Mouse (Mus musculus) megakaryocyte, embryonic 14.5 days (primary cell): Measurements from ENCODE around the gene Creb5. TPM values are rescaled to one million over a fixed set of nuclear protein-coding genes. Genes with fewer than 3 reads are reported as not detected.

Experiments
- H3K27me3 ChIP-seq: replicated peaks from 2 replicates; pipeline ENCODE3; 2012; ENCODE audit warnings: inconsistent platforms
- H3K36me3 ChIP-seq: replicated peaks from 2 replicates; pipeline ENCODE3; 2012; ENCODE audit warnings: low read length, inconsistent platforms, mixed read lengths
- H3K4me1 ChIP-seq: 2 replicates; pipeline ENCODE4 v1.6.1; 2012; ENCODE audit warnings: inconsistent platforms
- H3K4me3 ChIP-seq: replicated peaks from 2 replicates; pipeline ENCODE3; 2012; ENCODE audit warnings: moderate library complexity, mild to moderate bottlenecking, inconsistent platforms
- H3K9me3 ChIP-seq: 2 replicates; pipeline ENCODE4 v1.6.1; 2012; ENCODE audit warnings: inconsistent platforms
- FLI1 ChIP-seq: IDR thresholded peaks from 2 replicates; pipeline ENCODE4 v1.6.1; 2012; ENCODE audit warnings: low read length, inconsistent platforms, mixed read lengths
- GATA1 ChIP-seq: IDR thresholded peaks from 3 replicates; pipeline ENCODE4 v1.6.1; 2012; ENCODE audit warnings: mixed read lengths, low read length, inconsistent platforms, borderline replicate concordance
- polyA plus RNA-seq: library from polyadenylated mRNA; stranded (reverse); fragments of >175 nt; gene quantifications from 2 replicates; pipeline ENCODE4 v1.2.3, GENCODE M21; 2012; ENCODE audit warnings: low replicate concordance; ENCODE audit not compliant: insufficient read depth

Gene Creb5
- polyA plus RNA-seq, 1 experiment = 0.37 TPM

- H3K9me3 ChIP-seq = peaks cover 12% of the 10 kb centered on the region; the same call in 1 of the 2 replicates
- no peak overlapping the region for H3K4me3 ChIP-seq
- TF ChIP-seq FLI1 = no peak
- no peak for TF ChIP-seq GATA1
- no peaks in the 10 kb centered on the region for H3K36me3 ChIP-seq
- no peaks in the 10 kb centered on the region for H3K27me3 ChIP-seq
- H3K4me1 ChIP-seq = peaks cover 48% of the 10 kb centered on the region
Observed at GRCm38 (mm10) chr6:53499621-53500295, 212.7 kb downstream of the Creb5 start.

DNA sequence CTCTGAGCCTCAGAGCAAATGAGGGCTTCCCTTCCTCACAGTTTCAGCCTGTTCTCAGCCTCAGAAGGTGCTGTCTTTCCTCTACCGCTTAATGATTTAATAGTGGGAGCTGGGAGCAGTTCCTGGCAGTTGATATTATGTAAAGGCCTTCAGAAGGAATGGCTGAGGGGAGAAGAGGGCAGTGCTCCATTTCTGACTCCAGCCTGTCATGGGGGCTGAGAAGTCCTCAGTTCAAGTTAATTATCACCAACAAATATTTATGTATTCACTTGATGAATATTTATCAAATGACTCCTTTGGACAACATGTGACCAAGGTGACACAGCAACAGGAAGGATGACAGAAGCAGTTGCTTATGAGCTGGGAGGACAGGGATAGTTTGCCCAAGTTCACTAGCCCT, 214.2 kb downstream of the Creb5 start:
- H3K36me3 ChIP-seq = no peaks in the 10 kb centered on the region
- H3K9me3 ChIP-seq = peaks cover 12% of the 10 kb centered on the region; the same call in 1 of the 2 replicates
- H3K4me3 ChIP-seq = no peak overlapping the region
- peaks cover 34% of the 10 kb centered on the region for H3K4me1 ChIP-seq
- TF ChIP-seq FLI1 (no peak), GATA1 (no peak)
- H3K27me3 ChIP-seq = no peaks in the 10 kb centered on the region

- Histone ChIP-seq H3K27me3 (peaks cover 5% of the 10 kb centered on the region), H3K4me1 (peaks cover 27% of the 10 kb centered on the region)
- TF ChIP-seq GATA1 = no peak
- TF ChIP-seq FLI1 = no peak
Observed at GRCm38 (mm10) chr6:53506947-53507564, 220.0 kb downstream of the Creb5 start.

DNA sequence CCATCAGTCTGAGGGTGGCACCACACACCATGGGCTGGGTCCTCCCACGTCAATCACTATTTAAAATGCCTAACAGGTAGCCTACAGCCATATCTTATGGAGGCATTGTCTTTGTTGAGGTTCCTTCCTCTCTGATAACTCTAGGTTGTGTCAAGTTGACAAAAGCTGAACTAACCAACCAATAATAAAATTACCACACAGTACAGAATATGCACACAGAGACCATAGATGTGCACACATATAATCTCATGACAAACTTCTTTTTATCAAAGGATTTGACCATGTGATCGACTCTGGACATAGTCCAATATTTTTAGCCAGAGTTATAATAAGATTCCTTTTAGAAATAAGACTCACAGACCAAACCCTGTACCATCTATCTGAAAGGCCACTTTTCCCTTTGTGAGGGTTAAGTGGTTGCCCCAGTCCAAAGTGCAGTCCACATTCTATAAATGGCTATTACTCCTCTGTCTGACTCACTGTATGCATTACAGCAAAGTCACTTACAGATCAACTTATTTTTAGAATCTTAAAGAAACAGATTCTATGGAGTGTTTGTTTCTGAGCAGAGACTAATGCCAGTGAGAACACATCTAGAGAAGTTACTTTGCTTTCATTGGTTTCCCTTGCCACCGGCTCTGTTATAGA, 221.9 kb downstream of the Creb5 start:
- Histone ChIP-seq H3K9me3 (no peaks in the 10 kb centered on the region), H3K4me3 (no peak overlapping the region), H3K27me3 (peaks cover 11% of the 10 kb centered on the region), H3K4me1 (peaks cover 21% of the 10 kb centered on the region), H3K36me3 (no peaks in the 10 kb centered on the region)
- TF ChIP-seq GATA1 = no peak
- no peak for TF ChIP-seq FLI1

More at GRCm38 (mm10) chr6:53506947-53507564, 220.0 kb downstream of the Creb5 start:
- Histone ChIP-seq H3K36me3 (no peaks in the 10 kb centered on the region), H3K4me3 (no peak overlapping the region), H3K9me3 (no peaks in the 10 kb centered on the region)

DNA sequence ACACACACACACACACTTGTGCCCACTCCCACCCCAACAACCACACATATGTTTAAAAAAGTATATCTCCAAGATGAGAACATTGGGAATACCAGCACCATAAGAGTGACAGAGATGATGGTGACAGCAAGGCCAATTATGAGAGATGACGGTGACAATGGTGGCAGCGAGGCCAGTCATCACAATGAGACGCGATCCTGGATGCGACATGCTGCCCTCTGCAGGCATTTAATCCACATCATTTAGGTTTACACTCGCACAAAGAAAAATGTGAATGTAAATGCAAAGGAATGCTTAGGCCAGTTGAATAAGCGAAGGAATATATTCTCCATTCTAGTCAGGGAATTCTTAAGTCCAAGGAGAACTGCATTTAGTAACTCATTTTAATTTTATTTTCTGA, 222.9 kb downstream of the Creb5 start:
- Histone ChIP-seq H3K4me1 (peaks cover 21% of the 10 kb centered on the region), H3K4me3 (no peak overlapping the region), H3K27me3 (peaks cover 11% of the 10 kb centered on the region), H3K9me3 (no peaks in the 10 kb centered on the region), H3K36me3 (no peaks in the 10 kb centered on the region)
- no peak for TF ChIP-seq GATA1
- no peak for TF ChIP-seq FLI1

DNA sequence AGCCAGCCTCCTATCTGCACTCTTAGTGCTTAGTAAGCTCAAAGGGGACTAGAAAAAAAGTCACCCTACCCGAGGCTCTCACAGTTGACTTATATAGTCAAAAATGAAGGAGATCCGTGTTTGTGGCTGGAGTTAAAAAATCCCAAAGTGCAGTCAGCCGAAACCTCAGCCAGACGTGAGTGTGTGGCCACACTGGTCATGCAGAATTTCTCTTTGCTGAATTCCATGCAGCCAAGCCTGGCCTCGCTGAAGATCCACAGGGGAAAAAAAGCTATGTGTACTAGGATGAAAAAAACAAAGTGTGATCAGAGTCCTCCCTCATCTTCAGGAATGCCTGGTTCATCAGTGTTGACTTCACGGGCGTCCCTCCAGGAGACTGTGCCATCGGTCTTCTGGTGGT, 225.2 kb downstream of the Creb5 start:
- no peak for TF ChIP-seq FLI1
- TF ChIP-seq GATA1 = no peak
- H3K36me3 ChIP-seq = no peaks in the 10 kb centered on the region
- no peak overlapping the region for H3K4me3 ChIP-seq
- H3K27me3 ChIP-seq = peaks cover 20% of the 10 kb centered on the region
- H3K9me3 ChIP-seq = no peaks in the 10 kb centered on the region
- H3K4me1 ChIP-seq = peaks cover 21% of the 10 kb centered on the region

DNA sequence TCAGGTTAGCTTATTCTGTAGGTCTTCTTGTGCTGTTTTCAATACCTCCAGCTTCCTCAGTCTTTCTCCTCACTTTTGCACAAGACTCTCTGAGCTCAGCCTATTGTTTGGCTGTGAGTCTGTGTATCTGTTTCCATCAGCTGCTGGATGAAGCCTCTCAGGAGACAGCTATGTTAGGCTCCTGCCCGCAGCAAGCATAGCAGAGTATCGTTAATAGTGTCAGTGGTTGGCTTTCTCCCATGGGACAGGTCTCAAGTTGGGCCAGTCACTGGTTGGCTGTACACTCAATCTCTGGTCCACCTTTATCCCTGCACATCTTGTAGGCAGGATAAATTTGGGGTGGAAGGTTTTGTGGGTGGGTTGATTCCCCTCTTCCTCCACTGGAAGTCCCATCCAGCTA, 226.3 kb downstream of the Creb5 start:
- TF ChIP-seq GATA1 = no peak
- no peak for TF ChIP-seq FLI1

DNA sequence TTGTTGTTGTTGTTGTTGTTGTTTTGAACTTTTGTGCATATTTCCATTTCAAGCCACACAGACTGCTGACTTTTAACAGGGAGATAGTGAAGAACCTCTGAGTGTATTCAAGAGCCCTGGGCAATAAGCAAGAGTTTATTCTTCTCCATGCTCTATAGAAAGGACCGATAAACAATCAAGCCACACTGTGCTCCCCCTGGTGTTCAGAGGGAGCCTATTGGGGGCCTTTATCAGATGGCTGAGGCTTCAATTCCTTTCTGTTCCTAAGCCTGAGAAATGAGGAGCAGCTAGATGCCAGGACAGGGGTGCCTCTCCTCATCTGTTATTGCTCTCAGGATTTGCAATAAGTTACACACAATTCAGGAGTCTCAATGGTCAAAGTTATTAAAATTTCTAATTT, 227.8 kb downstream of the Creb5 start:
- Histone ChIP-seq H3K4me1 (peaks cover 8% of the 10 kb centered on the region), H3K27me3 (peaks cover 25% of the 10 kb centered on the region), H3K9me3 (no peaks in the 10 kb centered on the region), H3K4me3 (no peak overlapping the region), H3K36me3 (no peaks in the 10 kb centered on the region)
- TF ChIP-seq FLI1 (no peak), GATA1 (no peak)

More for the DNA sequence above, 226.3 kb downstream of the Creb5 start:
- Histone ChIP-seq H3K4me1 (peaks cover 21% of the 10 kb centered on the region), H3K27me3 (peaks cover 25% of the 10 kb centered on the region), H3K9me3 (no peaks in the 10 kb centered on the region), H3K4me3 (no peak overlapping the region), H3K36me3 (no peaks in the 10 kb centered on the region)

GRCm38 (mm10) chr6:53515611-53516010, 228.5 kb downstream of the Creb5 start:
- Histone ChIP-seq H3K9me3 (no peaks in the 10 kb centered on the region), H3K27me3 (peaks cover 25% of the 10 kb centered on the region), H3K36me3 (no peaks in the 10 kb centered on the region), H3K4me1 (peaks cover under 1% of the 10 kb centered on the region), H3K4me3 (no peak overlapping the region)
- no peak for TF ChIP-seq GATA1
- no peak for TF ChIP-seq FLI1
